Mouse (Mus musculus): Measurements from ENCODE around the gene Atp13a1. TPM values are rescaled to one million over a fixed set of nuclear protein-coding genes. Genes with fewer than 3 reads are reported as not detected.

The Atp13a1 gene
- polyA plus RNA-seq, 1 experiment from 2014 or later, result 51.9 TPM

DNA sequence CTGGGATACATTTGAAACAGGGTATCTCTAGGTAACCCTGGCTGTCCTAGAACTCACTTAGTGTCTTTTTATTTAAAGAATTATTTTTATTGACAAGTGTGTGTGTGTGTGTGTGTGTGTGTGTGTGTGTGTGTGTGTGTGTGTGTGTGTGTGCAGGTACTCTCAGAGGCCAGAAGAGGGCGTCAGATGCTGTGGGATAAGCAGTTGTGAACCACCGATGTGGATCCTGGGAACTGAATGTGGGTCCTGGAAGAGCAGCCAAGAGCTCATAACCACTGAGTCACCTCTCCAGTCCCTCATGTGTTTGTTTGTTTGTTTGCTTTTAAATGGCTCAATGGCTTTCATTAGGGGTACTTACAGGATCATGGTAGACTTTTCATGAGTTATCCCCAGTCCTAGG is 23.9 kb downstream of the Atp13a1 start:
- H3K36me3 ChIP-seq, result peaks cover 46% of the 10 kb centered on the region
- ATAC-seq (ENCODE audit: insufficient number of reproducible peaks, low FRiP score, low TSS enrichment, low read depth), result no peak
- no peaks in the 10 kb centered on the region for H3K27me3 ChIP-seq
- no peak overlapping the region for H3K9ac ChIP-seq
- H3K9me3 ChIP-seq (replicated peaks), result no peaks in the 10 kb centered on the region
- no peaks in the 10 kb centered on the region for H3K4me1 ChIP-seq
- no peak overlapping the region for H3K27ac ChIP-seq (replicated peaks)
- H3K4me3 ChIP-seq (replicated peaks), result no peak overlapping the region
- no peak overlapping the region for H3K4me2 ChIP-seq (replicated peaks)
- WGBS, result 70% methylated on average over 2 of the region's 2 CpGs

DNA sequence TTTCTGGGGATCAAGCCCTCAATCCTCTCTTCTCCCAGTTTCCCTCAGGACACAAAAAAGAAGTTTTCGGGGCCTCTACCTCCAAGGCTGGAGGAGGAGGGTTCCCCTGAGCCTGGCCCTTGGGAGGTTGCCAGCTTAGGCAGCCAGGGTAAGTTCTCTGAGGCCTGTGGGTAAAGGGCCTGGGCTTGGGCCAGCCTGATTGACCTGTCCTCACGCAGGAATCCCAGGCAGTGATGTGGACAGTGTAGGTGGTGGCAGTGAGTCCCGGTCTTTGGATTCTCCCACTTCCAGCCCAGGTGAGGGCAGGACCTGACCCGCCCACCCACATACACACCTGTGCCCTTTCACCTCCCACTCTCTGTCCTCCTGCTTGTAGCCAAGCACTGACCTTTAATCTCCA is 24.4 kb downstream of the Atp13a1 start:
- H3K4me2 ChIP-seq (replicated peaks), result no peak overlapping the region
- peaks cover 46% of the 10 kb centered on the region for H3K36me3 ChIP-seq
- no peak for ATAC-seq (ENCODE audit: insufficient number of reproducible peaks, low FRiP score, low TSS enrichment, low read depth)
- H3K4me1 ChIP-seq, result no peaks in the 10 kb centered on the region
- H3K27me3 ChIP-seq, result no peaks in the 10 kb centered on the region
- H3K9ac ChIP-seq, result no peak overlapping the region
- no peak overlapping the region for H3K27ac ChIP-seq (replicated peaks)
- no peak overlapping the region for H3K4me3 ChIP-seq (replicated peaks)
- H3K9me3 ChIP-seq (replicated peaks), result no peaks in the 10 kb centered on the region
- WGBS, result 93% methylated on average over 4 of the region's 4 CpGs

DNA sequence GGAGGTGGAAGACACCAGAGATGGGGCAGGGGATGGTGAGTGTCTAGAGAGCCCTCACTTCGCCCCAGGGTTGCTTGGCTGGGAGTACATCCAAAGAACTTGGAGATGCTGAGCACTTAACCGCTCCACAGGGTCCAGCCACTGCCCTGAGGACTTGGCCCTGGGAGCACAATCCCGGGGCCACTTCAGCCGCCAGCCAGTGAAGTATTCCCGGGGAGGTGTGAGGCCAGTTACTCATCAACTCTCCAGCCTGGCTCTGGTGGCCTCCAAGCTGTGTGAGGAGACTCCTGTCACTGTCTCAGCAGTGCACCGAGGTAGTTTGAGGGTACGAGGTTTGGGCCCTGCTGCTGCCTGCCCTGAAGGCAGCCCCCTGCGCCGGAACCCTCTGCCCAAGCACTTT is 29.5 kb downstream of the Atp13a1 start:
- ATAC-seq (ENCODE audit: insufficient number of reproducible peaks, low FRiP score, low TSS enrichment, low read depth), result no peak
- H3K36me3 ChIP-seq, result peaks cover 19% of the 10 kb centered on the region; the same call in 1 of the 2 replicates
- H3K4me1 ChIP-seq, result peaks cover 29% of the 10 kb centered on the region
- no peak overlapping the region for H3K9ac ChIP-seq
- WGBS, result 74% methylated on average over 9 of the region's 9 CpGs
- H3K27me3 ChIP-seq, result no peaks in the 10 kb centered on the region
- no peak overlapping the region for H3K27ac ChIP-seq (replicated peaks)
- no peak overlapping the region for H3K4me2 ChIP-seq (replicated peaks)
- no peak overlapping the region for H3K4me3 ChIP-seq (replicated peaks)
- H3K9me3 ChIP-seq (replicated peaks), result no peaks in the 10 kb centered on the region

GRCm38 (mm10) chr8:69821971-69822385 is 31.0 kb downstream of the Atp13a1 start:
- H3K36me3 ChIP-seq, result peaks cover 19% of the 10 kb centered on the region; the same call in 1 of the 2 replicates
- peak; percentile 26; the same call in 1 of the 2 replicates for ATAC-seq (ENCODE audit: insufficient number of reproducible peaks, low FRiP score, low TSS enrichment, low read depth)
- H3K9ac ChIP-seq, result peak overlapping the region; percentile 69
- no peak overlapping the region for H3K27ac ChIP-seq (replicated peaks)
- WGBS, result 3% methylated on average over 19 of the region's 22 CpGs
- H3K4me3 ChIP-seq (replicated peaks), result peak overlapping the region; percentile 67
- H3K4me2 ChIP-seq (replicated peaks), result peak overlapping the region; percentile 88
- no peaks in the 10 kb centered on the region for H3K27me3 ChIP-seq
- H3K4me1 ChIP-seq, result peaks cover 29% of the 10 kb centered on the region
- H3K9me3 ChIP-seq (replicated peaks), result no peaks in the 10 kb centered on the region

- H3K27ac ChIP-seq (replicated peaks), result peak within 1 kb of the TSS; percentile 48; the same call in 1 of the 2 replicates
- no peaks in the 10 kb centered on the region for H3K27me3 ChIP-seq
- ATAC-seq (ENCODE audit: insufficient number of reproducible peaks, low FRiP score, low TSS enrichment, low read depth), result peak; percentile 56
- peaks cover 14% of the 10 kb centered on the region; the same call in 1 of the 2 replicates for H3K36me3 ChIP-seq
- peak within 1 kb of the TSS; percentile 69 for H3K9ac ChIP-seq
- WGBS, result under 1% methylated on average over 32 of the region's 35 CpGs
- H3K4me2 ChIP-seq (replicated peaks), result peak within 1 kb of the TSS; percentile 88
- no peaks in the 10 kb centered on the region for H3K9me3 ChIP-seq (replicated peaks)
- peaks cover 29% of the 10 kb centered on the region for H3K4me1 ChIP-seq
- H3K4me3 ChIP-seq (replicated peaks), result peak within 1 kb of the TSS; percentile 67
Observed at GRCm38 (mm10) chr8:69822386-69823191, 31.6 kb downstream of the Atp13a1 start, which contains the start of gene Lpar2. TSS of gene Lpar2 (plus strand) at chr8:69822429.

GRCm38 (mm10) chr8:69826371-69826770 is 35.4 kb downstream of the Atp13a1 start:
- 90% methylated on average over 12 of the region's 12 CpGs for WGBS
- H3K4me2 ChIP-seq (replicated peaks), result no peak overlapping the region
- H3K27ac ChIP-seq (replicated peaks), result no peak overlapping the region
- peaks cover 10% of the 10 kb centered on the region; the same call in 1 of the 2 replicates for H3K36me3 ChIP-seq
- H3K4me1 ChIP-seq, result peaks cover 29% of the 10 kb centered on the region
- H3K9me3 ChIP-seq (replicated peaks), result no peaks in the 10 kb centered on the region
- H3K4me3 ChIP-seq (replicated peaks), result no peak overlapping the region
- H3K9ac ChIP-seq, result no peak overlapping the region
- ATAC-seq (ENCODE audit: insufficient number of reproducible peaks, low FRiP score, low TSS enrichment, low read depth), result no peak
- no peaks in the 10 kb centered on the region for H3K27me3 ChIP-seq

GRCm38 (mm10) chr8:69832298-69832853 is 41.4 kb downstream of the Atp13a1 start, which contains the start of gene Pbx4:
TSS of gene Pbx4 (plus strand) at chr8:69832491.
- no peaks in the 10 kb centered on the region for H3K36me3 ChIP-seq
- H3K9ac ChIP-seq, result peak within 1 kb of the TSS; percentile 47
- peak within 1 kb of the TSS; percentile 55 for H3K4me3 ChIP-seq (replicated peaks)
- no peaks in the 10 kb centered on the region for H3K27me3 ChIP-seq
- WGBS, result under 1% methylated on average over 38 of the region's 38 CpGs
- ATAC-seq (ENCODE audit: insufficient number of reproducible peaks, low FRiP score, low TSS enrichment, low read depth), result peak; percentile 95
- H3K27ac ChIP-seq (replicated peaks), result 0 out of 2 replicates have a peak within 1 kb of the TSS, but pooled peaks have one; percentile 22
- peaks cover 7% of the 10 kb centered on the region for H3K4me1 ChIP-seq
- no peaks in the 10 kb centered on the region for H3K9me3 ChIP-seq (replicated peaks)
- H3K4me2 ChIP-seq (replicated peaks), result peak within 1 kb of the TSS; percentile 97

DNA sequence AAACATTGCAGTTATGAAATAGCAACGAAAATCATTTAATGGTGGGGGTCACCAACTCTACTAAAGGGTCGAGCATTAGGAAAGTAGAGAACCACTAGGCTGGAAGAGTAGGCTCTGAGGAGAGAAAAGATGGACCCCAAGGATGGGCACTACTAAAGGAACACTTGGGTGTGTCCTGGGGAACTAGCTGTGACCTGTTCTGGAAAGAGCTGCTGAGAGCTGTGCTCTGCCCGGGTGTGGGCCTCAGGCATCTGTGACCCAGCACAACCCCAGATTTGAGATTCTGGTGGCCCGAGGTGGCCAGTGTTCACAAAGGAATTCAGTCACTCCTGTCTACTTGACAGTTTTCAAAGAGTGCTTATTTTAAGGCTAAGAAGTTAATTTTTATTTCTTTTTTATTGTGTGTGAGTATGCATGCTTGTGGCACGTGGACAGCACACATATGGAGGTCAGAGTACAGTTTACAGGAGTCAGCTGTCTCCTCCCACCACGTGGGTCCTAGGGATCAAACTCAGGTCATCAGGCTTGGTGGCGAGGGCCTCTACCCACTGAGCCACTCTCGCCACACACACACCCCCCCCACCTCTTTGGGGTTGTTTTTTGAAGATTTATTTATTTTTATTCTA is 46.2 kb downstream of the Atp13a1 start:
- Histone ChIP-seq H3K4me2 (replicated peaks) (no peak overlapping the region), H3K27me3 (no peaks in the 10 kb centered on the region), H3K9me3 (replicated peaks) (no peaks in the 10 kb centered on the region), H3K4me1 (peaks cover 7% of the 10 kb centered on the region), H3K9ac (no peak overlapping the region), H3K4me3 (replicated peaks) (no peak overlapping the region), H3K27ac (replicated peaks) (no peak overlapping the region), H3K36me3 (no peaks in the 10 kb centered on the region)
- WGBS, result 67% methylated on average over 8 of the region's 8 CpGs
- ATAC-seq (ENCODE audit: insufficient number of reproducible peaks, low FRiP score, low TSS enrichment, low read depth), result no peak

DNA sequence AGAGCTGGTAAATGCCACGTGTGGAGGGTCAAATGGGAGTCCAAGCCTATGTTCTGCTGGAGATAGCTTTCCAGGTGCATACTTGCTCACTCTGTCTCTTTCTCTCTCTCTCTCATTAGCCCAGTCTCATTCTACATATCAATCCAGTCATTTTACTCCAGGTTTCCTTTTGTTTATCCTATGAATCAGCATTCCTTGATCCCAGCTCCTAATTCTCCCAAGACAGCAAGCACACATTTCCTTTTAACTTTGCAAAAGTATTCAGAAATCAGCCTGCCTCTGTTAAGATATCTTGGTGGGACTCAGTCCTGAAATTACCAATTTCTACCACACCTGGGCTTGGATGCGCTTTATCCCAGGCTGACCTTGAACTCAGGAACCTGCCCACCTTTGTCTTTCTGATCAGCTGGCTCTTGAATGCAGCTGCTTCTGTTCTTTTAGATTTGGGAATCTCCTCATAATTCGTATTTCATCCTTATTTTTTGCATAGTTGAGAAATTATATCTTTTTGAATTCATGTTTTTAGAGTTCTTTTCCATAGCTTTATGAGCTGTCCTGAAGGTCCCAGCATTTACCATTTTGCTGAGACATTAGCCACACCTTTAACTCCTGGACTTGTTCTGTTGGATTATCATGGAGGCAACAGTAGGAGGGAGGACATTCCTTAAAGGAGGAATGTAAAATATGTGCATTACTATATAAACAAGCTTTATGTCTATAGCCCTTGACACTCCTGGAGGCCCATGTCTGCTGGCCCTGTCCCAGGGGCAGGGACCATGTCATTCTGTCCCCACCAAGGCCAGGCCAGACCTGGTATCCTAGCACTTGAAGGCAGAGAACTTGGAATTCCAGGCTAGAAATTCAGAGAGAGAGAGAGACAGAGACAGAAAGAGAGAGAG is 56.5 kb downstream of the Atp13a1 start:
- H3K9ac ChIP-seq, result no peak overlapping the region
- no peak overlapping the region for H3K4me3 ChIP-seq (replicated peaks)
- H3K9me3 ChIP-seq (replicated peaks), result no peaks in the 10 kb centered on the region
- no peak overlapping the region for H3K4me2 ChIP-seq (replicated peaks)
- ATAC-seq (ENCODE audit: insufficient number of reproducible peaks, low FRiP score, low TSS enrichment, low read depth), result no peak
- H3K4me1 ChIP-seq, result no peaks in the 10 kb centered on the region
- no peak overlapping the region for H3K27ac ChIP-seq (replicated peaks)
- WGBS, result 67% methylated on average over 3 of the region's 3 CpGs
- no peaks in the 10 kb centered on the region for H3K36me3 ChIP-seq
- no peaks in the 10 kb centered on the region for H3K27me3 ChIP-seq

GRCm38 (mm10) chr8:69848951-69849350 is 58.0 kb downstream of the Atp13a1 start:
- H3K4me3 ChIP-seq (replicated peaks), result no peak overlapping the region
- no peak overlapping the region for H3K27ac ChIP-seq (replicated peaks)
- 61% methylated on average over 8 of the region's 8 CpGs for WGBS
- H3K36me3 ChIP-seq, result no peaks in the 10 kb centered on the region
- H3K4me2 ChIP-seq (replicated peaks), result no peak overlapping the region
- peak; percentile 52; the same call in 1 of the 2 replicates for ATAC-seq (ENCODE audit: insufficient number of reproducible peaks, low FRiP score, low TSS enrichment, low read depth)
- no peaks in the 10 kb centered on the region for H3K27me3 ChIP-seq
- no peaks in the 10 kb centered on the region for H3K9me3 ChIP-seq (replicated peaks)
- no peaks in the 10 kb centered on the region for H3K4me1 ChIP-seq
- no peak overlapping the region for H3K9ac ChIP-seq
